Mouse (Mus musculus) embryonic facial prominence, embryonic 15.5 days (tissue): ENCODE data around the gene Mgst1. TPM values are rescaled to one million over a fixed set of nuclear protein-coding genes. Genes with fewer than 3 reads are reported as not detected.

ENCODE experiments used
- ATAC-seq: fragments of 200-750 bp; cut with Nextera tagmentation; 2 replicates; pipeline ENCODE4 v1.8.0; 2017; ENCODE audit warnings: low read depth, moderate TSS enrichment; ENCODE audit not compliant: insufficient number of reproducible peaks, low FRiP score, low TSS enrichment
- H3K27ac ChIP-seq: fragments of 300-500 bp; sonication (generic); replicated peaks from 2 replicates; pipeline ENCODE4 v1.5.1; 2015; ENCODE audit warnings: mild to moderate bottlenecking, inconsistent platforms
- H3K27me3 ChIP-seq: fragments of 300-500 bp; sonication (generic); 2 replicates; pipeline ENCODE4 v1.6.1; 2015; ENCODE audit warnings: inconsistent platforms
- H3K36me3 ChIP-seq: fragments of 300-500 bp; sonication (generic); 2 replicates; pipeline ENCODE4 v1.6.1; 2015; ENCODE audit warnings: mild to moderate bottlenecking, inconsistent platforms
- H3K4me1 ChIP-seq: fragments of 300-500 bp; sonication (generic); 2 replicates; pipeline ENCODE4 v1.6.1; 2015; ENCODE audit warnings: inconsistent platforms
- H3K4me2 ChIP-seq: fragments of 300-500 bp; sonication (generic); replicated peaks from 2 replicates; pipeline ENCODE4 v1.6.1; 2015; ENCODE audit warnings: mild to moderate bottlenecking, inconsistent platforms
- H3K4me3 ChIP-seq: fragments of 300-500 bp; sonication (generic); replicated peaks from 2 replicates; pipeline ENCODE4 v1.5.1; 2015; ENCODE audit warnings: mild to moderate bottlenecking, inconsistent platforms
- H3K9ac ChIP-seq: fragments of 300-500 bp; sonication (generic); 2 replicates; pipeline ENCODE4 v1.6.1; 2015; ENCODE audit warnings: inconsistent platforms
- H3K9me3 ChIP-seq: fragments of 300-500 bp; sonication (generic); replicated peaks from 2 replicates; pipeline ENCODE4 v1.6.1; 2016; ENCODE audit warnings: inconsistent platforms
- WGBS: fragments of 180-500 bp; shearing (Covaris S2); methylation state at CpG from one replicate; pipeline ENCODE4 v1.1.7; 2015; 5-methylcytosine and 5-hydroxymethylcytosine counted together
- polyA plus RNA-seq: library from polyadenylated mRNA; unstranded; fragments of >200 nt; fragmentation: Nextera tagmentation; extraction: Ambion mirVana; gene quantifications from 2 replicates; pipeline ENCODE4 v1.2.1, GENCODE M21; 2015

Gene Mgst1
- polyA plus RNA-seq, 1 experiment from 2014 or later, result 168 TPM

- H3K9ac ChIP-seq, result no peak overlapping the region
- H3K4me1 ChIP-seq, result peaks cover 21% of the 10 kb centered on the region; the same call in 1 of the 2 replicates
- no peaks in the 10 kb centered on the region for H3K36me3 ChIP-seq
- H3K27me3 ChIP-seq, result no peaks in the 10 kb centered on the region
- H3K9me3 ChIP-seq, result no peaks in the 10 kb centered on the region
- H3K4me3 ChIP-seq, result peak overlapping the region; percentile 49
- 46% methylated on average over 4 of the region's 4 CpGs for WGBS
- 0 out of 2 replicates have a peak, but pooled peaks have one; percentile 52 for ATAC-seq
- peak overlapping the region; percentile 77 for H3K4me2 ChIP-seq
- peak overlapping the region; percentile 39 for H3K27ac ChIP-seq
Observed at GRCm38 (mm10) chr6:138141111-138141592, 1.0 kb downstream of the Mgst1 start.

- Histone ChIP-seq H3K27me3 (no peaks in the 10 kb centered on the region), H3K4me1 (peaks cover 21% of the 10 kb centered on the region; the same call in 1 of the 2 replicates), H3K36me3 (no peaks in the 10 kb centered on the region), H3K9me3 (no peaks in the 10 kb centered on the region), H3K9ac (no peak overlapping the region), H3K27ac (no peak overlapping the region), H3K4me3 (no peak overlapping the region), H3K4me2 (0 out of 2 replicates have a peak overlapping the region, but pooled peaks have one; percentile 77)
- 72% methylated on average over 7 of the region's 7 CpGs for WGBS
- no peak for ATAC-seq
Observed at GRCm38 (mm10) chr6:138142604-138143003, 2.5 kb downstream of the Mgst1 start.

DNA sequence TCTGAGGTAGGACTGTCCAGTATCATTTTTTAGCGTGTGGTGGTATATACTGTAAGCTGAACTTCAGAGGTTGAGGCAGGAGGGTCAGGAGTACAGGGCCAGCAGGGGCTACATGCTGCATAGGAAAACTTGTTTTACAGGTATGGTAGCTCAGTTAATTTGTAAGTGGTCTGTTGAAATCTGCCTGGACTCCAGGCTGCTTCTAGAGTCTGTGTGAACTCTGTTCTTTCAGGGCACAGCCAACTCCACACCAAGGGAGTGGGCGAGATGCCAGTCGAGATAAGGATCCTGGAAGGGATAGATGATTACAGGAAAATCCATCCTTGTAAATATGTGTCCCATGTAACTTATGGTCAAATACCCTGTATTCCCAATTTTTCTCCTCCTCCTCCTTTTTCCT lies 3.3 kb downstream of the Mgst1 start:
- H3K36me3 ChIP-seq, result no peaks in the 10 kb centered on the region
- WGBS, result 40% methylated on average over 3 of the region's 3 CpGs
- H3K9me3 ChIP-seq, result no peaks in the 10 kb centered on the region
- no peak for ATAC-seq
- no peak overlapping the region for H3K27ac ChIP-seq
- H3K4me2 ChIP-seq, result no peak overlapping the region
- no peaks in the 10 kb centered on the region for H3K27me3 ChIP-seq
- H3K4me3 ChIP-seq, result no peak overlapping the region
- peaks cover 21% of the 10 kb centered on the region; the same call in 1 of the 2 replicates for H3K4me1 ChIP-seq
- H3K9ac ChIP-seq, result no peak overlapping the region

- Histone ChIP-seq H3K36me3 (no peaks in the 10 kb centered on the region), H3K4me1 (no peaks in the 10 kb centered on the region), H3K9ac (no peak overlapping the region), H3K4me2 (no peak overlapping the region), H3K27me3 (no peaks in the 10 kb centered on the region), H3K9me3 (no peaks in the 10 kb centered on the region), H3K4me3 (no peak overlapping the region), H3K27ac (no peak overlapping the region)
- WGBS, result 23% methylated on average over 5 of the region's 5 CpGs
- ATAC-seq, result no peak
Observed at GRCm38 (mm10) chr6:138153111-138153510, 13.0 kb downstream of the Mgst1 start.

DNA sequence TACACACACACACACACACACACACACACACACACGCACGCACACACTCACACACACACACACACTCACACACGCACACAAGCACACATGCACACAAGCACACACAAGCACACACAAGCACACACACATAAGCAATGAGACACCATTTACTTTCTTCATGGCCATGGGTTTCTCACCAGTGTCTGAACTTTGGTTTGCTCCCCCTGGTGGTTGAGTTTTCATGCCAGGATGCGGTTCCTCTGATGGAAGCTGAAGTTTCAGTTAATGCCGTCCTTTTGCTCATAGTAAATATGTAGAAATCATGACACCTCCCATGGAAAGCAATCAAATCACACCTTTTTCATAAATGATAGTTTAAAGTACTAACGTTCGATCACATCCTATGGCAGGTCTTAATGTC lies 23.8 kb downstream of the Mgst1 start:
- no peak overlapping the region for H3K4me2 ChIP-seq
- H3K9me3 ChIP-seq, result no peaks in the 10 kb centered on the region
- WGBS, result 76% methylated on average over 7 of the region's 7 CpGs
- no peak overlapping the region for H3K9ac ChIP-seq
- no peaks in the 10 kb centered on the region for H3K4me1 ChIP-seq
- H3K36me3 ChIP-seq, result no peaks in the 10 kb centered on the region
- ATAC-seq, result no peak
- no peak overlapping the region for H3K27ac ChIP-seq
- no peaks in the 10 kb centered on the region for H3K27me3 ChIP-seq
- no peak overlapping the region for H3K4me3 ChIP-seq

DNA sequence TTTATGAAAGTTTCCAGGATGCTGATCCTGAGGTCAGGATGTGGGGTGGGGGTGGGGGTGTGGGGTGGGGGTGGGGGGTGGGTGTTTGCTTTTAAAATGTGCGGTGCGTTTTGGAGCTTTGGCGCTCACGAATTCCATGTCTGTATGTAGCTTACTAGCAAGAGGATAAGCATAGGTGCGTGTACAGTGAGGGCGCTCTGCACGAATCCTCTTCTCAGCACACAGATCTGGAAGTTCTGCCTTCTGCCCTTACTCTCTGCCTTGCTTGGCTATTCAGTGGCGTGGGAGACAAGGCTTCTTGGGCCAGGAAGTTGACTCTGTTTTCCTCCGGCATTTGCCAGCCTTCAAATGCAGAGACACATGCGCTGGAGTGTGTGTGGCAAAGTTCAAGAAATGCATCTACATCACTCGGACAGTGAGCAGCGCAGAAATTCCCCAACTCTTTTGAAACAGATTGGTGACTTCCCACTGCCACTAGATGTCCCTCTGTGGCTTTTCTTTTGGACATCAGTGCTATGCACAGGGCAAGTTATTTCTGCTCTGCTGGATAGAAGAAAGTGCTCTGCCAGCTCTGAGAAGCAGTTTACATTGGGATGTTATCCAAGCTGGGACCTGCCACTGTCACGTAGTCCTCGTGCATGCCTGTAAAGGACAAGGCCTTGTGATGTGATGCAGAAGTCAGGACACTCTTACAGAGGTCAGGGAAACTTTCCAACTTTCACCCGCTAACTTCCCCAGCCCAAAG lies 31.5 kb downstream of the Mgst1 start:
- no peak overlapping the region for H3K4me2 ChIP-seq
- H3K9me3 ChIP-seq, result no peaks in the 10 kb centered on the region
- no peaks in the 10 kb centered on the region for H3K27me3 ChIP-seq
- no peaks in the 10 kb centered on the region for H3K36me3 ChIP-seq
- H3K27ac ChIP-seq, result no peak overlapping the region
- H3K4me3 ChIP-seq, result no peak overlapping the region
- no peak for ATAC-seq
- WGBS, result 58% methylated on average over 15 of the region's 15 CpGs
- no peaks in the 10 kb centered on the region for H3K4me1 ChIP-seq
- H3K9ac ChIP-seq, result no peak overlapping the region

Other genes starting within 250 kb of the Mgst1 start
- 0.19 TPM in 1 of 2 replicates, not detected in the other for gene Slc15a5, start 60.4 kb upstream of the Mgst1 start, polyA plus RNA-seq